Mouse (Mus musculus) MEL (cell line): Measurements from ENCODE around the gene Rpl41. TPM values are rescaled to one million over a fixed set of nuclear protein-coding genes. Genes with fewer than 3 reads are reported as not detected.

Source experiments
- DNase-seq: peaks from one replicate; pipeline ENCODE4 v3.0.0; 2011; ENCODE audit warnings: low read depth, low spot score
- H3K27ac ChIP-seq: 2 replicates; pipeline ENCODE4 v1.5.1; 2012; ENCODE audit warnings: low read depth, mild to moderate bottlenecking, control low read depth, low read length, moderate library complexity; ENCODE audit not compliant: control insufficient read depth
- H3K27me3 ChIP-seq, 2 experiments: fragments of 150-350 bp in 1 of 2; sonication (generic) in 1 of 2; 2 replicates each; pipeline ENCODE4 v1.6.1; 2012; ENCODE audit warnings: low read length in 2 of 2, mild to moderate bottlenecking in 2 of 2, improper control_type of control experiment in 1 of 2, moderate library complexity in 1 of 2; ENCODE audit not compliant: insufficient read depth in 2 of 2, control insufficient read depth in 1 of 2
- H3K36me3 ChIP-seq, 2 experiments: 2 replicates each; pipeline ENCODE4 v1.6.1; 2012 to 2014; ENCODE audit warnings: low read length in 2 of 2, improper control_type of control experiment in 1 of 2, inconsistent platforms in 1 of 2, mild to moderate bottlenecking in 1 of 2; ENCODE audit not compliant: insufficient read depth in 2 of 2, control insufficient read depth in 1 of 2
- H3K4me1 ChIP-seq, 2 experiments: fragments of 150-350 bp in 1 of 2; sonication (generic) in 1 of 2; 2 replicates each; pipeline ENCODE4 v1.6.1; 2012; ENCODE audit warnings: low read length in 2 of 2, improper control_type of control experiment in 1 of 2, mild to moderate bottlenecking in 1 of 2; ENCODE audit not compliant: insufficient read depth in 2 of 2, control insufficient read depth in 1 of 2
- H3K4me3 ChIP-seq, 2 experiments: fragments of 150-350 bp in 1 of 2; sonication (generic) in 1 of 2; 2 replicates each; pipeline ENCODE4 v1.5.1; 2012; ENCODE audit warnings: low read depth in 2 of 2, low read length in 2 of 2, mild to moderate bottlenecking in 2 of 2, moderate library complexity in 2 of 2, control low read depth in 1 of 2, improper control_type of control experiment in 1 of 2; ENCODE audit not compliant: control insufficient read depth in 1 of 2, insufficient read depth in 1 of 2
- H3K79me2 ChIP-seq: 2 replicates; pipeline ENCODE4 v1.6.1; 2012; ENCODE audit warnings: mild to moderate bottlenecking, low read length, moderate library complexity; ENCODE audit not compliant: control insufficient read depth, poor library complexity, insufficient read depth
- H3K9ac ChIP-seq: 2 replicates; pipeline ENCODE4 v1.6.1; 2012; ENCODE audit warnings: low read depth, mild to moderate bottlenecking, control low read depth, low read length, moderate library complexity; ENCODE audit not compliant: control insufficient read depth, poor library complexity, severe bottlenecking
- H3K9me3 ChIP-seq: fragments of 150-350 bp; sonication (generic); replicated peaks from 2 replicates; pipeline ENCODE4 v1.6.1; 2012; ENCODE audit warnings: mild to moderate bottlenecking, low read length, improper control_type of control experiment, moderate library complexity; ENCODE audit not compliant: insufficient read depth
- BHLHE40 ChIP-seq: IDR thresholded peaks from 2 replicates; pipeline ENCODE4 v1.6.1; 2012; ENCODE audit warnings: low read depth, mild to moderate bottlenecking, inconsistent platforms, low read length, improper control_type of control experiment, borderline replicate concordance
- CHD1 ChIP-seq: IDR thresholded peaks from 2 replicates; pipeline ENCODE4 v1.6.1; 2012; ENCODE audit warnings: low read depth, mild to moderate bottlenecking, inconsistent platforms, low read length, improper control_type of control experiment
- CTCF ChIP-seq, 3 experiments: IDR thresholded peaks in 2 of 3; conservative IDR thresholded peaks in 1 of 3; 2 replicates each; pipeline ENCODE4 v1.5.1; 2011 to 2012; ENCODE audit warnings: low read length in 3 of 3, low read depth in 2 of 3, mild to moderate bottlenecking in 2 of 3, improper control_type of control experiment in 1 of 3, inconsistent platforms in 1 of 3, mixed read lengths in 1 of 3, moderate library complexity in 1 of 3; ENCODE audit not compliant: control insufficient read depth in 1 of 3, insufficient read depth in 1 of 3, poor library complexity in 1 of 3, severe bottlenecking in 1 of 3
- ELF1 ChIP-seq: IDR thresholded peaks from 2 replicates; pipeline ENCODE4 v1.6.1; 2014; ENCODE audit warnings: low read depth, mild to moderate bottlenecking, inconsistent platforms, low read length, improper control_type of control experiment, moderate library complexity
- EP300 ChIP-seq, 2 experiments: IDR thresholded peaks; 2 replicates each; pipeline ENCODE4 v1.6.1; 2011; ENCODE audit warnings: improper control_type of control experiment in 2 of 2, low read length in 2 of 2, low read depth in 1 of 2, mild to moderate bottlenecking in 1 of 2
- ETS1 ChIP-seq: IDR thresholded peaks from 2 replicates; pipeline ENCODE4 v1.6.1; 2012; ENCODE audit warnings: low read depth, mild to moderate bottlenecking, inconsistent platforms, low read length, improper control_type of control experiment, moderate library complexity
- MAFK ChIP-seq: IDR thresholded peaks from 2 replicates; pipeline ENCODE4 v1.6.1; 2011; ENCODE audit warnings: low read depth, mild to moderate bottlenecking, low read length, improper control_type of control experiment, borderline replicate concordance
- MAX ChIP-seq: IDR thresholded peaks from 2 replicates; pipeline ENCODE4 v1.6.1; 2011; ENCODE audit warnings: low read length, improper control_type of control experiment
- MAZ ChIP-seq: IDR thresholded peaks from 2 replicates; pipeline ENCODE4 v1.6.1; 2012; ENCODE audit warnings: low read depth, mild to moderate bottlenecking, inconsistent platforms, low read length, improper control_type of control experiment
- MYC ChIP-seq: IDR thresholded peaks from 2 replicates; pipeline ENCODE4 v1.6.1; 2011; ENCODE audit warnings: low read depth, mild to moderate bottlenecking, low read length, improper control_type of control experiment, moderate library complexity
- NELFE ChIP-seq: IDR thresholded peaks from 2 replicates; pipeline ENCODE4 v1.6.1; 2011; ENCODE audit warnings: low read depth, low read length, improper control_type of control experiment
- NRF1 ChIP-seq: IDR thresholded peaks from 2 replicates; pipeline ENCODE4 v1.6.1; 2014; ENCODE audit warnings: low read depth, mild to moderate bottlenecking, inconsistent platforms, low read length, improper control_type of control experiment, moderate library complexity; ENCODE audit not compliant: poor library complexity, insufficient read depth, severe bottlenecking
- POLR2AphosphoS2 ChIP-seq: IDR thresholded peaks from 2 replicates; pipeline ENCODE4 v1.6.1; 2011; ENCODE audit warnings: low read length, improper control_type of control experiment
- RCOR1 ChIP-seq: IDR thresholded peaks from 2 replicates; pipeline ENCODE4 v1.6.1; 2012; ENCODE audit warnings: low read depth, mild to moderate bottlenecking, inconsistent platforms, low read length, improper control_type of control experiment
- SMC3 ChIP-seq: IDR thresholded peaks from 2 replicates; pipeline ENCODE4 v1.6.1; 2011; ENCODE audit warnings: low read depth, low read length, improper control_type of control experiment
- USF1 ChIP-seq: IDR thresholded peaks from 2 replicates; pipeline ENCODE4 v1.6.1; 2014; ENCODE audit warnings: low read depth, mild to moderate bottlenecking, inconsistent platforms, low read length, improper control_type of control experiment, moderate library complexity
- ZKSCAN1 ChIP-seq: IDR thresholded peaks from 2 replicates; pipeline ENCODE4 v1.6.1; 2012; ENCODE audit warnings: low read depth, mild to moderate bottlenecking, inconsistent platforms, low read length, improper control_type of control experiment, moderate library complexity
- ZMIZ1 ChIP-seq: IDR thresholded peaks from 2 replicates; pipeline ENCODE4 v1.6.1; 2012; ENCODE audit warnings: low read depth, mild to moderate bottlenecking, inconsistent platforms, low read length, improper control_type of control experiment, moderate library complexity
- polyA plus RNA-seq, 2 experiments: library from polyadenylated mRNA; stranded (reverse) in 1 of 2; unstranded in 1 of 2; fragments of >175 nt in 1 of 2; fragments of >200 nt in 1 of 2; gene quantifications; 2 replicates each; pipeline versions ENCODE4 v1.2.1 to v1.2.4; 2012; ENCODE audit warnings: low replicate concordance in 2 of 2, low read depth in 1 of 2; ENCODE audit not compliant: insufficient read length in 2 of 2, insufficient read depth in 1 of 2, missing spikeins in 1 of 2
- total RNA-seq: library from RNA; depleted of rRNA; stranded (reverse); fragments of 300-350 nt; gene quantifications from 2 replicates; pipeline ENCODE4 v1.2.3, GENCODE M21; 2012

The Rpl41 gene
- total and polyA plus RNA-seq, 3 experiments: 274 to 10,905 (median 6,931) TPM

- TF ChIP-seq CHD1: no peak
- TF ChIP-seq SMC3: no peak
- no peak for TF ChIP-seq POLR2AphosphoS2
- TF ChIP-seq RCOR1: no peak
- TF ChIP-seq MAZ: peak; percentile 81; the same call in 1 of the 2 replicates
- TF ChIP-seq ZKSCAN1: no peak
- peak; percentile 56; the same call in 1 of the 2 replicates for TF ChIP-seq MYC
- no peak for TF ChIP-seq NRF1
- no peak for TF ChIP-seq USF1
- no peak; the same call in 1 of the 2 replicates for TF ChIP-seq ETS1
- no peak for TF ChIP-seq BHLHE40
- TF ChIP-seq ZMIZ1: peak; percentile 57
- peak in 1 of 2 experiments; percentile 47; a peak in 2 of 4 replicates for TF ChIP-seq EP300 (IDR thresholded peaks at IDR 0.05; ENCODE audit: low read depth in 1 of 2, low read length in 2 of 2)
- peak; percentile 64 for TF ChIP-seq MAX
- peak; percentile 56 for TF ChIP-seq NELFE
- no peak for TF ChIP-seq MAFK
- TF ChIP-seq ELF1: no peak; the same call in 1 of the 2 replicates
Observed at GRCm38 (mm10) chr10:128524732-128525662, 24.1 kb downstream of the Rpl41 start (continued).

GRCm38 (mm10) chr10:128524111-128524731 is 24.9 kb downstream of the Rpl41 start:
- Histone ChIP-seq H3K4me1 (peaks cover 5 to 12% of the 10 kb centered on the region in 2 experiments; a peak in 3 of 4 replicates), H3K9ac (peak overlapping the region; percentile 79), H3K9me3 (no peaks in the 10 kb centered on the region), H3K27me3 (no peaks in the 10 kb centered on the region)
- DNase-seq: peak; percentile 61
- TF ChIP-seq NELFE (peak; percentile 20), ETS1 (no peak), EP300 (IDR thresholded peaks at IDR 0.05; ENCODE audit: low read depth in 1 of 2, low read length in 2 of 2) (0 out of 4 replicates have a peak, but pooled peaks of 1 of the 2 experiments have one; percentile 14), CTCF (IDR thresholded peaks at IDR 0.05 in 2 of 3, conservative IDR thresholded peaks at IDR 0.05 in 1 of 3; ENCODE audit: control insufficient read depth in 1 of 3, insufficient read depth in 1 of 3, low read depth in 2 of 3, low read length in 3 of 3, poor library complexity in 1 of 3, severe bottlenecking in 1 of 3) (no peak), NRF1 (peak; percentile 64; the same call in 1 of the 2 replicates)
- TF ChIP-seq, all 39 proteins: peak for 3
- peak overlapping the region; percentile 71 for H3K27ac ChIP-seq
- peak overlapping the region; percentile 83 to 90 for H3K4me3 ChIP-seq
- H3K79me2 ChIP-seq: peaks cover 8% of the 10 kb centered on the region
- peaks cover 0 to 10% of the 10 kb centered on the region in 2 experiments; a peak in 3 of 4 replicates for H3K36me3 ChIP-seq
